8 mouse cellular contexts compared by ENCODE assay signal in genomic region chr1:35879388-35880093, GRCm38 (mm10).
DNase-seq lines count a peak whose midpoint lies in the region; ATAC-seq and TF ChIP-seq lines count a peak whose summit lies in the region.

No protein-coding gene starts in this region.

- intact Hi-C loops in heart, adult 2 months (cut with DNase I) = loop anchor here (2.0 kb wide), 2 partner anchors 53 to 185 kb away; no protein-coding TSS in a partner anchor

- H3K27ac ChIP-seq in heart, adult 2 months = peak overlapping the region; percentile 45
- no peak overlapping the region for H3K27ac ChIP-seq in midbrain, embryonic 13.5 days

- H3K4me1 ChIP-seq in heart, adult 2 months (ENCODE audit: control insufficient read depth, insufficient read depth, low read length) = no peaks in the 10 kb centered on the region
- H3K4me1 ChIP-seq in midbrain, embryonic 13.5 days (replicated peaks) = peaks cover 15% of the 10 kb centered on the region

- H3K4me3 ChIP-seq in heart, adult 2 months = no peak overlapping the region
- no peak overlapping the region for H3K4me3 ChIP-seq in midbrain, embryonic 13.5 days (replicated peaks)

- peak; percentile 62 for TF ChIP-seq CTCF in heart, adult 2 months (IDR thresholded peaks at IDR 0.05)

- 35% methylated on average over 11 of the region's 11 CpGs for WGBS in heart, adult 2 months
- 75% methylated on average over 11 of the region's 11 CpGs for WGBS in midbrain, embryonic 13.5 days

- DNase-seq in NIH3T3 (ENCODE audit: low read depth) = peak; percentile 44
- peak; percentile 80 for DNase-seq in cerebellum, adult 9-11 months
- peak; percentile 56 to 80 for DNase-seq in heart, adult 2 months
- DNase-seq in layer of hippocampus, postnatal 14 days (ENCODE audit: low spot score in 2 of 2) = peak; percentile 70 to 91
- DNase-seq in spleen, postnatal 14 days (ENCODE audit: low spot score in 2 of 2) = no peak
- DNase-seq in embryo, embryonic 9.5 days (ENCODE audit: extremely low spot score) = no peak
- DNase-seq in thymus, adult 18-20 months = no peak

- no peaks in the 10 kb centered on the region for H3K9me3 ChIP-seq in midbrain, embryonic 13.5 days

- no peak for TF ChIP-seq POLR2A in heart, adult 2 months (IDR thresholded peaks at IDR 0.05; ENCODE audit: insufficient read depth, low read depth, low read length)

- H3K36me3 ChIP-seq in heart, adult 2 months (ENCODE audit: control insufficient read depth, insufficient read depth, low read length) = no peaks in the 10 kb centered on the region
- no peaks in the 10 kb centered on the region for H3K36me3 ChIP-seq in midbrain, embryonic 13.5 days

- ATAC-seq in midbrain, embryonic 13.5 days = peak; percentile 46; the same call in 1 of the 2 replicates

- no peaks in the 10 kb centered on the region for H3K79me2 ChIP-seq in heart, adult 2 months (replicated peaks; ENCODE audit: control insufficient read depth, insufficient read depth, low read length)

- no peaks in the 10 kb centered on the region for H3K27me3 ChIP-seq in heart, adult 2 months (ENCODE audit: control insufficient read depth, insufficient read depth, low read length)
- H3K27me3 ChIP-seq in midbrain, embryonic 13.5 days = no peaks in the 10 kb centered on the region

- H3K9ac ChIP-seq in heart, adult 2 months (ENCODE audit: low read depth, low read length) = no peak overlapping the region
- H3K9ac ChIP-seq in midbrain, embryonic 13.5 days (replicated peaks) = no peak overlapping the region

- TF ChIP-seq EP300 in heart, adult 2 months (IDR thresholded peaks at IDR 0.05; ENCODE audit: insufficient read depth, low read depth, low read length) = no peak

- no peak overlapping the region for H3K4me2 ChIP-seq in midbrain, embryonic 13.5 days (replicated peaks)

Comparison
In these comparisons a context has a peak if more than half of its experiments do, and no peak if none do; other contexts are left out.
1. DNase-seq: peak in NIH3T3 (single experiment), cerebellum, adult 9-11 months (single experiment), heart, adult 2 months (2 of 2) and layer of hippocampus, postnatal 14 days (2 of 2); none in spleen, postnatal 14 days (0 of 2), embryo, embryonic 9.5 days (single experiment) and thymus, adult 18-20 months (0 of 2).